Mouse (Mus musculus): ENCODE measurements around the gene Mndal. TPM values are rescaled to one million over a fixed set of nuclear protein-coding genes. Genes with fewer than 3 reads are reported as not detected.
"Not testable (repeated sequence)": the region's sequence is repeated elsewhere in the genome, so short reads cannot be mapped to it uniquely, and the experiment has no call there.

Gene Mndal
- polyA plus RNA-seq, 1 experiment: 2.3 TPM

DNA sequence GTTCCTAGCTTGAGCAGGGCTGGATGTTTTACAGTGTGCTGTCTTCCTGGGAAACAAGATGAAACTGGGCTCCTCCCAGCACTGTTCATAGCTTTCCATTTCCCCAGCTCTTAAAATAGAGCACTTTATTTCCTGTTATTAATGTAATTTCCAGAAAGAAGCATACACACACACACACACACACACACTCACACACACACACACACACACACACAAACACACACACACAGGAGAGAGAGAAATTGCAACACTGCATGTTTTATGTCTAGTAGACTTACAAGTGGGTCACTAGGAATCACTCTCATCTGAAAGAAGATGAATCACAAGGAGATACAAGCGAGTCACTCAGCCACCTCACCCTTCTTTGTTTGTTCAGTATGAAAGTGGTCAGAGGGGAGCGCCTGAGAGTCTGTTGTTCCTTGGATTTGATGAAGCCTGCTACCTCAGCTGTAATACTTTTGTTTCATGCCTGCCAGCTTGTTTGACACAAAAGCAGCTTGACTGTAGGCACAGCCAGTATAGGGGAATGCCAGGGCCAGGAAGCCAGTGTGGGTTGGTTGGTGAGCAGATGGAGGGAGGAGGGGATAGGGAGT is 139.5 kb downstream of the Mndal start:
- H3ac ChIP-seq (ENCODE audit: control insufficient read depth, insufficient read length); H3K4me2 ChIP-seq (ENCODE audit: low read depth); H3K79me2 ChIP-seq (ENCODE audit: control insufficient read depth, insufficient read depth); H3K27me3 ChIP-seq (ENCODE audit: control insufficient read depth, insufficient read depth, insufficient read length); H3K36me3 ChIP-seq (ENCODE audit: control insufficient read depth, insufficient read depth); H3K4me3 ChIP-seq: not testable (repeated sequence)
- peak; percentile 50; the same call in 1 of the 2 replicates for TF ChIP-seq CEBPB (IDR thresholded peaks at IDR 0.05; ENCODE audit: insufficient read depth, poor library complexity, severe bottlenecking)

DNA sequence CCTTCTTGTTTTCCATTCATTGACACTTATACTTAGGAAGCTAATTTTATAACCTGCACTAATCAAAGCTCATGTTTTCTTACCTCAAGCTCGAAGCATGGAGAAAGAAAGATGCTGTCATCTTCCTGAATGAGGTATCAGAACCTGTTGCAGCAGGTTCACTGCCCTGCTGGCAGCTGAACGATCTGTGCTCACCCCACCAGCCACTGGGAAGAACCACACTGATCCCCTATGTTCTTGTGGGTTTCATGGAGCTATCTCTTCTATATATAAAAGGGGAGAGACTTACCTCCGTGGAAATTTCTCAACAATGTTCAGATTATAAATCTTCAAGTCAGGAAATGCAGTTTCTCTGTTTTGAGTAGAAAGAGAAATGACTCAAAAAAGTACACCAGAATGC is 140.1 kb downstream of the Mndal start:
- H3K79me2 ChIP-seq (ENCODE audit: control insufficient read depth, insufficient read depth); H3ac ChIP-seq (ENCODE audit: control insufficient read depth, insufficient read length); H3K36me3 ChIP-seq (ENCODE audit: control insufficient read depth, insufficient read depth); H3K27me3 ChIP-seq (ENCODE audit: control insufficient read depth, insufficient read depth, insufficient read length); H3K4me3 ChIP-seq: not testable (repeated sequence)
- peak overlapping the region; percentile 80 for H3K4me2 ChIP-seq (ENCODE audit: low read depth)

DNA sequence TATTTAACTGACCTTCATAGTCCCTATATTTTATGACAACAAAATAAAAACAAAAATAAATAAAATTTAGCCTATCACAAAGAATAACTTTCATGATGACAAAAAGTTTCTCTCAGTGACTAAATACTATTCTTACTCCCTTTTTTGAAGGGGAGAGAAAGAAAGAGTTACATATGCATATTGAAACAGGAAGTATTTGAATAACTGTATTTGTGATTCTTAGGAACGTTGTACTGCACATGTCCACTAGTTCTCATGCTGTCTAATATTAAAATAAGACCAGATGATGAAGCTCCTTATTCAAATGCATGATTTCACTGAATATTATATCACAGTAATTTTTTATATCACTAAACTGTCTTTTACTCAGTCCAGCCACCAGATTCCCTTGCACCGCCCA is 140.5 kb downstream of the Mndal start:
- H3K4me2 ChIP-seq (ENCODE audit: low read depth): peak overlapping the region; percentile 80
- not testable (repeated sequence) for H3K4me3 ChIP-seq; H3K79me2 ChIP-seq (ENCODE audit: control insufficient read depth, insufficient read depth); H3K36me3 ChIP-seq (ENCODE audit: control insufficient read depth, insufficient read depth); H3K27me3 ChIP-seq (ENCODE audit: control insufficient read depth, insufficient read depth, insufficient read length); H3ac ChIP-seq (ENCODE audit: control insufficient read depth, insufficient read length)

Other genes starting within 250 kb of the Mndal start
- 0.10 TPM for gene Ifi207, start 200.7 kb downstream of the Mndal start, polyA plus RNA-seq (2012; fragmentation: generic; extraction: Trizol)
- 5.2 TPM for gene Ifi204, start 175.5 kb downstream of the Mndal start, polyA plus RNA-seq (2012; fragmentation: generic; extraction: Trizol)
- gene Ifi211, start 29.4 kb downstream of the Mndal start, polyA plus RNA-seq (2012; fragmentation: generic; extraction: Trizol): 1.9 TPM
- 3.3 TPM for gene Ifi203, start 181 bp upstream of the Mndal start, polyA plus RNA-seq (2012; fragmentation: generic; extraction: Trizol)
- 9.6 TPM for gene Ifi202b, start 40.3 kb upstream of the Mndal start, polyA plus RNA-seq (2012; fragmentation: generic; extraction: Trizol)
- gene Ifi205, start 89.3 kb upstream of the Mndal start, polyA plus RNA-seq (2012; fragmentation: generic; extraction: Trizol): 0.04 TPM
- gene Olfr433, start 98.2 kb upstream of the Mndal start, polyA plus RNA-seq (2012; fragmentation: generic; extraction: Trizol): not detected
- gene Olfr432, start 106.7 kb upstream of the Mndal start, polyA plus RNA-seq (2012; fragmentation: generic; extraction: Trizol): not detected
- gene Olfr430, start 124.1 kb upstream of the Mndal start, polyA plus RNA-seq (2012; fragmentation: generic; extraction: Trizol): not detected
- gene Olfr429, start 141.8 kb upstream of the Mndal start, polyA plus RNA-seq (2012; fragmentation: generic; extraction: Trizol): not detected
- not detected for gene Olfr427, start 154.4 kb upstream of the Mndal start, polyA plus RNA-seq (2012; fragmentation: generic; extraction: Trizol)
- gene Olfr231, start 178.7 kb upstream of the Mndal start, polyA plus RNA-seq (2012; fragmentation: generic; extraction: Trizol): not detected
- gene Olfr424, start 189.0 kb upstream of the Mndal start, polyA plus RNA-seq (2012; fragmentation: generic; extraction: Trizol): not detected
- not detected for gene Olfr420, start 213.1 kb upstream of the Mndal start, polyA plus RNA-seq (2012; fragmentation: generic; extraction: Trizol)
- gene Spta1, start 230.3 kb upstream of the Mndal start, polyA plus RNA-seq (2012; fragmentation: generic; extraction: Trizol): 0.04 TPM